Mouse (Mus musculus): ENCODE data around the gene Olfr49.

- no peak for TF ChIP-seq CTCF (IDR thresholded peaks at IDR 0.05; ENCODE audit: low read depth)
- TF ChIP-seq EP300 (optimal IDR thresholded peaks at IDR 0.05), result no peak
Observed at GRCm38 (mm10) chr14:54300136-54300535, 15.4 kb upstream of the Olfr49 start.

Measured in stomach, postnatal 0 days (tissue).